Mouse (Mus musculus): ENCODE results near the gene Qtrt1.
"Not testable (repeated sequence)": the region's sequence is repeated elsewhere in the genome, so short reads cannot be mapped to it uniquely, and the experiment has no call there.

Gene Qtrt1

GRCm38 (mm10) chr9:21450270-21450669 is 38.6 kb downstream of the Qtrt1 start:
- no peak for DNase-seq (ENCODE audit: low spot score)

GRCm38 (mm10) chr9:21451391-21451790 is 39.8 kb downstream of the Qtrt1 start:
- DNase-seq (ENCODE audit: low spot score), result no peak

GRCm38 (mm10) chr9:21451870-21452269 is 40.2 kb downstream of the Qtrt1 start:
- no peak for DNase-seq (ENCODE audit: low spot score)

DNA sequence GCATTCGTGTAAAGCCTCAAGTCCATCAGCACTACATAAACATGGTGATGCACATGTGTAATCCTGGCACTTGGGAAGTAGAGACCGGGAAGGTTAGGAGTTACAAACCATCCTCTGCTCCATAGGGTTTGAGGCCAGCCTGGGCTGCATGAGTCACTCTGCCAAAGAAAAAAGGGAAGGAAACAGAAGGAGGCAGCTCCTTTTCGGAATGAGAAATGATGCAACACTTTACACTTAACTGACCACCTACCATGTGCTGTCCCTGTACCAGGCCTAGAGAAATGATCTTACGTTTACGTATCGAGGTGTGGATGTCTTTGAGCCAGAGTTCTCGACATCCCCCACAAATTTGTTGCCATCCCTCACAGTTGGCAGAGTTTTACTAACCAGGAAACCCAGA is 41.4 kb downstream of the Qtrt1 start:
- DNase-seq (ENCODE audit: low spot score), result no peak

GRCm38 (mm10) chr9:21453459-21453858 is 41.8 kb downstream of the Qtrt1 start:
- DNase-seq (ENCODE audit: low spot score), result no peak

GRCm38 (mm10) chr9:21454556-21454955 is 42.9 kb downstream of the Qtrt1 start:
- DNase-seq (ENCODE audit: low spot score), result no peak

DNA sequence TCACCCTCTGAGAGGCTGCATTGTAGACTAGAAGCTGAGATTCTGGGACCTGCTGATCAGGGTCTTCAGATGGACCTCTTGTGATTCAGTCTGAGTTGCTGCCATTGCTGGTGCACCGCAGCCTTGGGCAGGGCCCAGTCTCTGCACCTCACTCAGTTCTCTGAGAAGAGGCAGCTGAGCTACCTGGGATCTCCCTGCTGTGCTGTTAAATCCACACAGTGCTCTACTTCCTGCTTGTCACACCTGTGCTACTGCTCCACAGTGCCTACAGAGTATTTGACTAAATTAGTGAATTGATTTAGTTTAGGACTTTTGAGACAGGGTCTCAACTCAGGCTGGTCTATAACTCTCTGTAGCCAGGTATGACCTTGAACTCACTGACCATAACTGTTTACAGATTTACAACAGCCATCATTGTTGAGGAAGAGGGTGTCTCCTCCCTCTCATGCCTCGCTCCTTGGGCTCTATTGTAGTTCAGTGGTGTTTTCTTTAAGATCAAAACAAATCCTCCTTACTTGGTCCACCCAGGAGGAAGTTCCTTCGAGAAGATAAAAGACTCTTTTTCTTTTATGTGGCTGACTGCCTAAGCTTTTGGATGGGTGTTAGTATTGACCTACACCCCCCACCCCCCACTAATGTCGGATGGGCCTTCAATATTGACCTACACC is 43.6 kb downstream of the Qtrt1 start:
- no peak for DNase-seq (ENCODE audit: low spot score)

DNA sequence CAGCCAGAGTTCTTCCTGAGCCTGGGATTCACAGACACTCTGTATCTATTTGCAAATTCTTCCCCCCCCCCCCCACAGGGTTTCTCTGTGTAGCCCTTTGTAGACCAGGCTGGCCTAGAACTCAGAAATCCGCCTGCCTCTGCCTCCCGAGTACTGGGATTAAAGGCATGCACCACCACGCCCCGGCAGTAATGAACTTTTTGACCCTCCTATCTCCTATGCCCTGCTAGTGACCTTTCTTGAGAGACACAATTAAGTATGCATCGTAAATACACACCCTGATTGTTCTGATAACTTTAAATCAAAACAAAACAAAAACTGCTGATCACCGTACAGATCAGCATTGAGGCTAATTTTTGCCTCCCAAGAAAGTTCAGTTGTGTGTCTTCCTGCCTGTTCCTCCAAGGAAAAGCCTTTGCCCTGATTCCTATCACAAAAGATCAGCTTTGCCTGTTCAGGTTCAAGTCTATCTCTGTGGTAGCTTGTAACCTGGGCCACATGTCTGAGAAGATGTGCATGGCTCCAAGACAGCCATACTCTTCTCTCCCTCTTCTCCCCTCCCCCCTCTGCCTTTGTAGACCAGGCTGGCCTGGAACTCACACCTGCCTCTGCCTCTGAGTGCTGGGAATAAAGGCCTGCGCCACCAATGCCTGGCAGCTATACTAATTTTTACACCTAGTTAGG is 44.8 kb downstream of the Qtrt1 start:
- DNase-seq (ENCODE audit: low spot score), result no peak

GRCm38 (mm10) chr9:21456930-21457634 is 45.4 kb downstream of the Qtrt1 start:
- DNase-seq (ENCODE audit: low spot score), result no peak

- DNase-seq (ENCODE audit: low spot score), result no peak
Measured at GRCm38 (mm10) chr9:21458821-21459220, 47.2 kb downstream of the Qtrt1 start.

DNA sequence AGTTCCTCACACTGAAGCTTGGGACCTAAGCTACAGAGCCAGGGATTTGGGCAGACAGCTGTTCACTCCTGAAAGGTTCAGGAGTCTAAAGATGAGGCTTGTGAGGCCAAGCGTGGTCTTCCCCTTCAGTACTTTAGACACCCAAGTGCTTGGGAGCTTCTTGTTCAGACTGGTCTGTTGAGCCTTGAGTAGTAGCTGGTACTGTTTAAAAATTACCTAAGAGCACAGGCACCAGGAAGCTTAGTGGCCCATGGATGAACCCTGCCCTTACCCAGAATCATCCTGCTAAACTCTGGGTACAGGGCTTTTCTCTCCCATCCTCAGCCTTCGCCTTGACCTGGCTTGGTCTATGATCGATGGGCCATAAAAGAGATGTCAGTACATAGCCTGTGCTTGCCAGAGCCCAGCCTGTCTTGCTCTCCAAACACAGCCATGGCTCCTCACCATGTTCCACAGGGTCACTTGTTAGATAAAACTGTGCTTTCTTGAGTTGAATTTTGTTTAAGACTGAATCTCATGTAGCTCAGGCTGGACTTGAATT is 48.8 kb downstream of the Qtrt1 start:
- DNase-seq (ENCODE audit: low spot score), result no peak

DNA sequence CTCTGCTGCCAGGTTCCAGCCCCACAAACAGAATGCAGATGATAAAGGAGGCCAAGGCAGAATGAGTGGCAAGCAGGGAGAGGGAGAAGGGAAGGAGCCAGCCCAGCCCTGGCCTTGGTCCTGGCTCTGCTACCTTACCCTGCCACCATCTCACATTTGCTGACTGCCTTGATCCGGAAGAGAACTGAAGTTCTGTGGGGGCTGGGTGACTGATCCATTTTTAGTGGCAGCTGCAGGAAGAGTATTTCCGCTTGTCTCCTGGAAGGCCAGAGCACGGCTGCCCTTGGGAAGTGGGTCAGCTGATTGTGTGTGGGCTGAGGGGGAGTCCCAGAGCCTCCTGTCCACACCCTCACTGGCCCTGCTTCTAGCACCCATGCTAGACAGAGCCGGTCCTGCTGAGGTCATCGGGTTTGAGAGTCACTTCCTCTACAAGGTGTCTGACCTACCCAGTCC is 51.5 kb downstream of the Qtrt1 start:
- DNase-seq (ENCODE audit: low spot score), result peak; percentile 28

DNA sequence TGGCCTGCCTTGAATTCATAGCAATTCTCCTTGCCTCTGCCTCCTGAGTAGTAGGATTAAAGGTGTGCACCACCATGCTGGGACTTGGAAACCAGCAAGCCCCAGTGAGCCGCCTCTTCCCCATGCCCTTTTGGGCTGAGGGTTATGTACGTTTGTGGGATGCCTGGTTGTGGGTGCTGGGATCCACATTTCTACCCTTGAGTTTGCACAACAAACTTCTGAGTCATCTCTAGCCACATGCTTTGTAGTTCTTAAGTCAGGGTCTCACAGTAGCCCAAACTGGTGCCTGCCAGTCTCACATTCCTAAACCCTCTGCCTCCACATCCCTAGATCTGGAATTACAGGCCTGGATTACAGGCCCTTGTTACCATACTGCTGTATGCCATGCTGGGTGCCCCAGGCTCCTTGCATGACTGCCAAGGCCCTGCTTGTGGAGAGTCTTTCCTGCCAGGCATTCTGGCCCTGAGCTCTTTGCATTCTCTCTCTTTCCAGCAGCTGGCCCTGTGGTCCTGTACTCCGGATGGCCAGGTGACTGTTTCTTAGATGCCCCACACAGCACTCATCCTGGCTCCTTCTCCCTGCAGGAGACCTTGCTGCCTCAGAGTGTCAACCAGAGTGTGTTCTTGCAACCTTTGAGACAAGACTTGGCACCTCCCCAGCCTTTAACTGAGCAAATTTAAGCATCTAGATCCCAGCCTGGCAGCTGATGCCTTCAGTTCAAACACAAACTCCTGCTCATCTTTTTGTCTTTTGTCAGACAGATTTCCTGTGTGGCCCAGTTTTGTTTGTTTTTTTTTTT is 52.3 kb downstream of the Qtrt1 start:
- DNase-seq (ENCODE audit: low spot score), result no peak

GRCm38 (mm10) chr9:21464565-21464928 is 52.9 kb downstream of the Qtrt1 start:
- not testable (repeated sequence) for DNase-seq (ENCODE audit: low spot score)

DNA sequence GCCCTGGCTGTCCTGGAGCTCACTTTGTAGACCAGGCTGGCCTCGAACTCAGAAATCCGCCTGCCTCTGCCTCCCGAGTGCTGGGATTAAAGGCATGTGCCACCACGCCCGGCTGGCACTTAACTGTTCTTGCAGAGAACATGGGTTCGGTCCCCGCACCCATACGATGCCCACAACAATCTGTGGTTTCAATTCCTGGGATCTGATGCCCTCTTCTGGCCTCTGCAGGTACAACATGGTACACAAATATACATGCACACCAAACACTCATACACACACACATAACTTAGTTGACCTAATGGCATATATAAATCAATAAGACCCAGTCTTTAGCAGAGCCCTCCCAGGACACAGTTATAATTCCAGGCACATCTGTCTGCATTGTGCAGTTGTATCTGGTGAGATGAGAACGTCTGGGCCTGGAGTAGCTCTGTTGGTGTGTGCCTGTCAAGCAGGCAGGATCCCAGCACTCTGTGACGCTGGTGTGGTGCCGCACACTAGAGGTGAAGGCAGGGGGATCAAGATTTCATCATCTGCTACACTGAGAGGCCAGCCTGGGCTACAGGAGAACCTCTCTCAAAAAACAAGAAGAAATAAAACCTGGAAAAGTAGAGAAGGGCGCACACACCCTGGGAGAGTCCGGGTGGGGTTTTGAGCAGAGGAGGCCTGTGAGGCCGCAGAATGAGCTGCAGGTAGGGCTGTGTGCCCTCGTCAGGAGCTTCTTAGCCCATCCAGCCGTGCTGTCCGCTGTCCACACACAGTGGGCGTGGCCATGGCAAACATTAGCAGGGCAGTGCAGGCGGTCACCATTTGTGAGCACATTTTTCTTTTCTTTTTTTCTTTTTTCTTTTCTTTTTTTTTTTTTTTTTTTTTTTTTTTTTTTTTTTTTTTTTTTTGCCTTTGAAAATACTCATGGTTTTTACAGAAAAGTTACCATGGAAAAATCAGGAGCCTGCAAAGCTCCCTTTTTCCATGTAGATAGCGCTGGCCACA is 57.7 kb downstream of the Qtrt1 start:
- no peak for DNase-seq (ENCODE audit: low spot score)
